Mouse (Mus musculus): ENCODE measurements around the gene Neo1. TPM values are rescaled to one million over a fixed set of nuclear protein-coding genes. Genes with fewer than 3 reads are reported as not detected.
A peak's percentile ranks its signal among the peaks of the same experiment; 100 is the strongest.

Neo1 gene
- total and polyA plus RNA-seq, 3 experiments: 0.85 to 2.1 (median 1.4) TPM

GRCm38 (mm10) chr9:58837174-58837573 is 199.1 kb downstream of the Neo1 start:
- H3K27ac ChIP-seq (ENCODE audit: insufficient read depth, low read depth): no peak overlapping the region
- no peak overlapping the region for H3K4me3 ChIP-seq (replicated peaks in 1 of 3; ENCODE audit: low read depth in 2 of 3, low read length in 2 of 3, poor library complexity in 1 of 3)
- no peak overlapping the region for H3K9ac ChIP-seq (ENCODE audit: insufficient read depth, low read depth)
- dilution Hi-C loops (cut with MboI; ENCODE audit: extremely low pct_ligation_motif_present, extremely low pct_unique_long_range_greater_than_20kb, low sequenced_read_pairs) (no loop called here), in situ Hi-C loops (cut with MboI; ENCODE audit: low pct_ligation_motif_present, low pct_unique_long_range_greater_than_20kb, low sequenced_read_pairs) (no loop called here)
- H3K4me2 ChIP-seq (ENCODE audit: insufficient read depth, low read depth, poor library complexity, severe bottlenecking): no peak overlapping the region
- no peaks in the 10 kb centered on the region for H3K36me3 ChIP-seq (replicated peaks in 1 of 2; ENCODE audit: control insufficient read depth in 1 of 2, insufficient read depth in 1 of 2, low read length in 1 of 2)
- no peak for TF ChIP-seq MEF2A (IDR thresholded peaks at IDR 0.05; ENCODE audit: borderline replicate concordance, low read depth, low read length)
- TF ChIP-seq ZMIZ1 (IDR thresholded peaks at IDR 0.05; ENCODE audit: low read depth, low read length): no peak
- TF ChIP-seq MAZ (IDR thresholded peaks at IDR 0.05; ENCODE audit: low read depth, low read length): no peak
- TF ChIP-seq MXI1 (IDR thresholded peaks at IDR 0.05; ENCODE audit: low read depth, low read length): no peak
- TF ChIP-seq JUND (conservative IDR thresholded peaks at IDR 0.05; ENCODE audit: low read depth, low read length): no peak
- no peak for TF ChIP-seq SMC3 (IDR thresholded peaks at IDR 0.05; ENCODE audit: low read depth, low read length)
- TF ChIP-seq KAT2A (IDR thresholded peaks at IDR 0.05; ENCODE audit: insufficient replicate concordance, low read length): no peak
- TF ChIP-seq MAX (IDR thresholded peaks at IDR 0.05; ENCODE audit: low read length): no peak
- no peaks in the 10 kb centered on the region for H3K79me2 ChIP-seq (replicated peaks; ENCODE audit: control insufficient read depth, extremely low read depth, insufficient read depth, poor library complexity, severe bottlenecking)
- H3K4me1 ChIP-seq (ENCODE audit: control insufficient read depth in 1 of 2, insufficient read depth in 2 of 2): peaks cover 0 to 34% of the 10 kb centered on the region in 2 experiments; a peak in 2 of 4 replicates
- no peaks in the 10 kb centered on the region for H3K9me3 ChIP-seq (replicated peaks; ENCODE audit: low read length)
- H3K27me3 ChIP-seq (replicated peaks): peaks cover 10% of the 10 kb centered on the region
- peak; percentile 34 for DNase-seq (ENCODE audit: extremely low read depth)

DNA sequence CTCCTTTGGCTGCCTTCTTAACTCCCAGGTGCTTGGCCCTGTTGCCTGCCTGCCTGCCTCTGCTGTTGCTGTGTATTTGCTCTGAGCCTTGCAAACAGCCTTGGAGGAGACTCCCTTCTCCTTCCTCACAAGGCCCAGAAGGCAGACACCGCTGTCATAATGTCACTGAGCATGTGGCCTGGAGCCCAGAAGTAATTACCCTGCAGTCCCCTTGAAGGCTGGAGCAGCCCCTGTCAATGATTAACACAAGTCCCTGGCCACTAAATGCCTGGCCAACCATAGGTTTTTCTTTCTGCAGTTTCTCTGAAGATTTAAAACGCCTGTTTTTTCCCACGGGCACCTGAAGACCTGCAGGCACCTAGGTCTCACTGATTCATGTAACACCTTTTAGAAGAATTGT is 203.3 kb downstream of the Neo1 start:
- no peak for DNase-seq (ENCODE audit: extremely low read depth)
- Histone ChIP-seq H3K27me3 (replicated peaks) (no peaks in the 10 kb centered on the region), H3K79me2 (replicated peaks; ENCODE audit: control insufficient read depth, extremely low read depth, insufficient read depth, poor library complexity, severe bottlenecking) (no peaks in the 10 kb centered on the region), H3K9me3 (replicated peaks; ENCODE audit: low read length) (no peaks in the 10 kb centered on the region), H3K27ac (ENCODE audit: insufficient read depth, low read depth) (no peak overlapping the region), H3K9ac (ENCODE audit: insufficient read depth, low read depth) (no peak overlapping the region), H3K4me1 (ENCODE audit: control insufficient read depth in 1 of 2, insufficient read depth in 2 of 2) (peaks cover 0 to 54% of the 10 kb centered on the region in 2 experiments; a peak in 2 of 4 replicates), H3K4me3 (replicated peaks in 1 of 3; ENCODE audit: low read depth in 2 of 3, low read length in 2 of 3, poor library complexity in 1 of 3) (no peak overlapping the region), H3K4me2 (ENCODE audit: insufficient read depth, low read depth, poor library complexity, severe bottlenecking) (no peak overlapping the region), H3K36me3 (replicated peaks in 1 of 2; ENCODE audit: control insufficient read depth in 1 of 2, insufficient read depth in 1 of 2, low read length in 1 of 2) (no peaks in the 10 kb centered on the region)
- no peak for TF ChIP-seq RAD21 (IDR thresholded peaks at IDR 0.05; ENCODE audit: low read depth, low read length)
- TF ChIP-seq ELF1 (IDR thresholded peaks at IDR 0.05; ENCODE audit: low read depth, low read length): no peak
- no peak for TF ChIP-seq PAX5 (IDR thresholded peaks at IDR 0.05; ENCODE audit: low read length)
- TF ChIP-seq ZC3H11A (IDR thresholded peaks at IDR 0.05; ENCODE audit: low read depth, low read length): no peak
- no peak for TF ChIP-seq GABPA (IDR thresholded peaks at IDR 0.05; ENCODE audit: insufficient replicate concordance, low read depth, low read length)
- TF ChIP-seq SIN3A (IDR thresholded peaks at IDR 0.05; ENCODE audit: low read length): no peak
- TF ChIP-seq E2F4 (IDR thresholded peaks at IDR 0.05; ENCODE audit: insufficient replicate concordance, low read depth, low read length): no peak
- no peak for TF ChIP-seq MAX (IDR thresholded peaks at IDR 0.05; ENCODE audit: low read length)
- in situ Hi-C loops (cut with MboI; ENCODE audit: low pct_ligation_motif_present, low pct_unique_long_range_greater_than_20kb, low sequenced_read_pairs): no loop called here
- dilution Hi-C loops (cut with MboI; ENCODE audit: extremely low pct_ligation_motif_present, extremely low pct_unique_long_range_greater_than_20kb, low sequenced_read_pairs): no loop called here
